Mouse (Mus musculus): ENCODE data around the gene Olfr1419.
"Not testable (repeated sequence)": the region's sequence is repeated elsewhere in the genome, so short reads cannot be mapped to it uniquely, and the experiment has no call there.

Olfr1419 gene

DNA sequence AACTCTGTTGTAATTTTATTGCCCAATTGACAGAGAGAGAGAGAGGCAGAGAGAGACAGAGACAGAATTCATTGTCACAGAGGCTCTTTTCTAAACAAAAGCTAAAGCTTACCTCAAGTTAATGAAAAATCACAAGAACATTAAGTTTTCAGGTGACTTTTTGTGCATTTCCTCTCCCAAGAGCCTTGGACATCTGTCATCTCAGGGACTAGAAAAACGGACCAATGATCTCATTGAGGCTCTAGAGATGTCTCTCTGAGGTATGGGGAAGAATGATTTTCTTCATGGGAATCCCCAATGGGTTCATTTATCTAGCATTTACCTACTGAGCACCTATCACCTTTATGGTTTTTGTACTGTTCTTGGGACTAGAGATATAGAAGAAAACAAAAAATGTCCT is at the start of gene Olfr1419:
Gene Olfr1419, minus strand, starts transcription at position 101 of the 400 bp plus-strand sequence.
- DNase-seq (ENCODE audit: low spot score in 2 of 2): no peak

DNA sequence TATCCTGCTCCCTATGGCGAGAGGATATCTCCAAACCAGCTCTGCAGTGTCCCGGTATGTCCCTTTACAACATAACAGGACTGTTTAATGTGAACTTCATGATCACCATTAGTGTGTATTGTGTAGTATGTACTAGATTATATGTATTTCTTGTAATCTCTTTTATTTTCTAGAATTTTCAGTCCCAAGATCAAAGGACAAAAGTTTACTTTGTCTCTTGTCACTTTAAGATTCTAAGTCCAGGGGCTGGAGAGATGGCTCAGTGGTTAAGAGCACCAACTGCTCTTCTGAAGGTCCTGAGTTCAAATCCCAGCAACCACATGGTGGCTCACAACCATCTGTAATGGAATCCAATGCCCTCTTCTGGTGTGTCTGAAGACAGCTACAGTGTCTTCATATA is 47.6 kb upstream of the Olfr1419 start:
- DNase-seq (ENCODE audit: low spot score in 2 of 2): not testable (repeated sequence)

DNA sequence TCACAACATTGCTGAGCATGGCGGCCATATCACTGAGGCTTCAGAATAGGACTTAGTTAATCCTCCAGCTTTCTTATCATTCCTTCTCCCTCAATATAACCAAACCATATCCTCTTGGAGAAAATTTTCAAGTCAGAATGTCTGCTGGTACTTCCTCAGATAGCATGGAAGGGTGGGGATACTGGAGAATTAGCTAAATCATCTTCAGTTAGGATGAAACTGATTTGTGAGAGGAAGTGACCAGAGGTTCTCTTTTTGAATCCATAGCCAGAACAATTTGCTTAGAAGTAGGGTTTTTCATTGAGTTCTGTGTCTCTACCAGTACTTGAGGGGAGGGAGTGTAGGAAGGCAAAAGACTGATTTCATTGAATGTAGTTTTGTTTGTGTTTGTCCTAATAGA is 47.2 kb upstream of the Olfr1419 start:
- DNase-seq (ENCODE audit: low spot score in 2 of 2): no peak

DNA sequence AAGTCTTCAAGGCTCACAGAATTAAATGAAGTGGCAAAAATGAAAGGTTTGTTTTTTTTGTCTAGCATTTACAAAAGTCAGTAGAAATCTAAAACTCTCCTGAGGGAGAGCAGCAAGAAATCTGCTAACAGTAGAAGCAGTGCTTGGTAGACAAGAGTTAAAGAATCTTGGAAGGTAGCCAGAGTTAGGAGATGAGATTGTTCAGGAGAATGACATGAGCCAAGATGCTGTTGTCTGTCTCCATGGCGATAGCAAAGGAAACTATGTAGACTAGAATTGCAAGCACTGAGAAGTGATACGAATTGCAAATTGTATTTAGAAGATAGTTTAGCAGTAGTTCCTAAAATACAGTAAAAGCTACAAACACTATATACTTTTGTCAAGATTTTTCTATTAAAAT is 40.9 kb upstream of the Olfr1419 start:
- DNase-seq (ENCODE audit: low spot score in 2 of 2): no peak

DNA sequence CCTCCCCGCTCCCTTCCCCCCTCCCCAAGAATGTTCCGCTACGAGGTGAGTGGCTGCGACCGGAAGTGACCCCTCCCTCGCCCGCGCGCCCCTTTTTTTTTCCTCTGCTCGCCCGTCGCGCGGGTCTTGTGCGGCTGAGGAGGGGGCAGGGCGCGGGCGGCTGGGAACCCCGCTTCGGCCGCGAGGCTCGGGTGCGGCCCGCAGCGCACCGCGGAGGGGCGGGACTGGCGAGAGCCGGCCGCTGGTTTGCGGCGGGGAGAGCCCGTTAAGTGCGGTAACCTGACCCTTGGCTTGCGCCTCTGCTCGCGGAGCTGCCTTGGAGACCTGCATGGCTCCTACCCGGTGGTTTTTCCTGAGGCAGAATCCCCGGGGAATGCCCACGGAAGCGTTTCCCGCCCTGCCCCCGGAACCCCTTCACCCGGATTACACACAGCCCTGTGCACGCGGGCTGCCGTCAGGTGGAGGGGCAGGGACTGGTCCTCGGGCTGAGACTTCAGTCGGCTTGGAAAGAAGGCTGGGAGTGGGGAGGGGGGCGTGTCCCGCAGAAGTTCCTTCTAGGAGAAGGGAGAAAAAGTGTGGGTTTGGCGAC is 37.7 kb upstream of the Olfr1419 start:
- peak; percentile 10 to 22 for DNase-seq (ENCODE audit: low spot score in 2 of 2)

DNA sequence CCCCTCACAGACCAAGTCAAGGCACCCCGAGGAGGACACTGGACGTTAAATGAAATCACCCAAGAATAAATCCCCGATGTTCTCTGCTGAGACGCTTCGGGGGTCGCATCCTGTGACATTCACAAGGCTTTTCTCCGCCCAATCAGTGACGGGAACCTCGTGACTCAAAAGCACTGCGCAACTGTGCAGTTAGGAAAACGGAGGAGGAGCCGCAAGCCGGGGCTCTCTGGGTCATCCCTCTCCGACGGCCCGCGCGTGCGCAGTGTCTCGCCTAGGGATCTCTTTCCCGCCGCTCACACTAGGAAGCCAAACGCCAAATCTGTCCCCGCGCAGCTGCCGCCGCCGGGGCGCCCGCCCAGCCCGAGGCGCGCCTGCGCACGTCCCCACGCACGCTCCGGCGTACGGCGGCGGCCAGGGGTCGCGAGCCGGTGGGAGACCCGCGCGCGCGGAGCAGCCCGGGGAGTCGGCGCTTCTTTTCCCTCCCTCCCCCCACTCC is 37.2 kb upstream of the Olfr1419 start, which contains the start of gene Patl1:
Gene Patl1, plus strand, starts transcription at position 363 of the 496 bp plus-strand sequence.
- DNase-seq (ENCODE audit: low spot score in 2 of 2): peak; percentile 97 to 99

DNA sequence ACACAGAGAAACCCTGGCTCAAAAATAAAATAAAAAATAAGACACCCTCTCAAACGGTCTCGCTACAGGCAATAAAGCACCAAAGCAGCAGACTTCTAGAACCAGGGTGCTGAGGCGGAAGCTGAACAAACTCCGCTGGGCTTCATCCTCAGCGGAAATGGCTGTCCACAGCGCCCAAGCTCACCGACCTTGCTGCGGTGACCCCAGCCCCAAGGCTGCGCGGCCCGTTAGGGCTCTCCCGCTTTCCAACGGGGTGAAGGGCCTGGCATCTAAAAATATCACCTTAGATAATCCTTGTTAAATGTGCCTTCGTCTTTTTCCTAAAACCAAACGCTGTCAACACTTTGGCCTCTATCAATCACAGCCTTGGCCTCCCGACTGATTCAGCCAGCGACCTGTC is 36.7 kb upstream of the Olfr1419 start:
- DNase-seq (ENCODE audit: low spot score in 2 of 2): no peak

DNA sequence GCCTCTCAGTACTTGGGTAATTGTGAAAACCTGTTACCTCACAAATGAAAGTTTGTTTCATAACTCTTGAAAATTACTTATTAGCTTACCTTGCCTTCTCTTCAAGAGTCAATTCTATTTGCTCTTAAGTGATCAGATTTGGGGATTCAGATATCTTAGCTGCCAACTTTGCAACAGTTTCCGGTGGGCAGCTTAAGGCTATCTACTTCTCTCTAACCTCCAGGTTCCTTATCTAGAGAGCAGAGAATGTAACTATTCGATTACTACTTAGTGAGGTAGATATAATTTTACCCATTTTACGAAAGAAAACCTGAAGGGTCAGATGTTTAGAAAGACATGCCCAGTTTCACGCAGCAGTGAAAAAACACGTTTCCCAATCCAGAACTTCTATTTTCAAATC is 36.1 kb upstream of the Olfr1419 start:
- DNase-seq (ENCODE audit: low spot score in 2 of 2): no peak

DNA sequence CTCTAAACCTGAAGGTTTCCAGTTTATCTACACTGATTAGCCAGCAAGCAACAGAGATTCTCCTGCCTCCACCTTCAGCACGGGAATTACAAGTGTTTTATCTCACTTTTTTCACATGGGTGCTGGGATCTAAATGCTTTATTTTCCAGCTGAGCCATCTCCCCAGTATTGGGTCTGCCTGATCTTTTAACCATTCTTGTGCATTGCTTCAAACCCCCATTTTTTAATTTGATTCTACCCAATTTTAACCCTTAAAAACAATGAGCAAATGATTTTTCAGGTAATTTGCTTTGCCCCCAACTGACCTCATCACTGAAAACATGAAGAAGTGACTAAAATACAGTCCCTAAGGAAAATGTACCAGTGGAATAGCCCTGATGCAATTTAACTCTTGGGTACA is 11.4 kb upstream of the Olfr1419 start, which contains the start of gene Olfr1420:
Gene Olfr1420, plus strand, starts transcription at position 301 of the 400 bp plus-strand sequence.
- DNase-seq (ENCODE audit: low spot score in 2 of 2): no peak

DNA sequence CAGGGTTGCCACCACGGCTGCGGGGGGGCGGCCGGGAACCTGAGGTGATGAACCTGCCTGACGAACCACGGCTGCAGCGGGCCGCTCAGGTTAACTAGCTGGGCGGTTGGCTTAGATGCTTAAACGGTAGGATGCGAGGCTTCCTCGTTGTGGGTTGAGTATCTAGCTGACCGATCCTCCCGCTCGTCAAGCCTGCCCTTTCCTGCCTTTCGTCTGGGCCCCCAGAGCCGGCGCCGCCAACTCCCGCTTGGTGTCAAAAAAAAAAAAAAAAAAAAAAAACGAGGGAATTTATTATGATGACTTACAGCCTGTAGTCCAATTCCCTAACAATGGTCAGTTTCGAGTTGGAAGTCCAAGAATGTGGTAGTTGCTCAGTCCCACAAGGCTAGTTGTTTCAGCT is 3.5 kb upstream of the Olfr1419 start:
- not testable (repeated sequence) for DNase-seq (ENCODE audit: low spot score in 2 of 2)

DNA sequence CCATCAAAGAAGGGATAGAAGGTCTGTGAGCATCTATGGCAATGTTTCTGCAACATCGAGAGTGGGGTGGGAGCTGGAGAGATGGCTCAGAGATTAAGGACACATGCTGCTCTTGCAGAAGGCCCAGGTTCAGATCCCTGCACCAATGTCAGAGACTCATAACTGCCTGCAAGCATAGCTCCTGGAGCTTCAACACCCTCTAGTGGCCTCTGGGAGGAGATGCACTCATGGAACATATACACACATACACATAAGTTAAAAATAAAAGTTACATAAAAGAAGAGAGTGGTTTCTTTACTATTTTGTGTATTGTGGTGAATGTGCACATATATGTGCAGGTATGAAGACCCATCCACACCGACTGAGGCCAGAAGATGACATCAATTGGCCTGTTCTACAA is 7.1 kb downstream of the Olfr1419 start:
- DNase-seq (ENCODE audit: low spot score in 2 of 2): no peak

DNA sequence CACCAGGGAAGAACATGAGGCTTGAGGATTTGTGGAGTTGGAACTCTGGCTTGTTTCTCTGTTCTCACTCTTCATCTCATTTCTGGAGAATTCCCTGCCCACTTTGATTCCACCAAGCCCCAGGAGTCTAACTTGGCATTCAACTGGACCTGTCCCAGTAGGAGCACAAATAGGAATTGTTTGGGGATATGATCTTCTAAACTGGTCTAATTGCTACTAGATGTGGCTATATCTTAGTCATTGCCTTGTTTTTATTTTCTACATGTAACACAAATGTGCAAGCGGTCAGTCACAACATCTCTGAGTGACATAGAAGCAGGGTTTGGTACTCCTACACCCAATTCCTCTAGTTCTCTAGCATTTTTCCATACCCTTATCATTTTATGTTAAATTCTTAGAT is 13.9 kb downstream of the Olfr1419 start, which contains the start of gene Olfr1418:
Gene Olfr1418, minus strand, starts transcription at position 101 of the 400 bp plus-strand sequence.
- no peak for DNase-seq (ENCODE audit: low spot score in 2 of 2)

DNA sequence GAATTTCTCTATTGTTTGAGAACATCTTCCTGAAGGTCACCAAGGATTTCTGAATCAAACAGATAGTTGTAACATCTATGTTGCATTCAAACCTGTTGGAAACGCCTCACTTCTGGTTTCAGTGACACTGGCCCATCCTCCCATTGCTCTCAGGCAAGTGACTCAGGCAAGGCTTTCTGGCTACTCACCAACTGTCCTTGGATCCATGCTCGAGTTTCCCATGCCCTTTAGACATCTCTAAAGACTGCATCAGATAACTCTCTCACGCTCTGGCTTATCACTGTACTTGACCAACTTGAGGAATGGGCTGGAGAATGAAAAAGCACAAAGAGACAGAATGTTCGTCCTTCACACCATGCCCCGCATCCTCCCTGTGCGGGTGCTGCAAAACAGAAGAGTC is 18.4 kb downstream of the Olfr1419 start:
- DNase-seq (ENCODE audit: low spot score in 2 of 2): no peak

DNA sequence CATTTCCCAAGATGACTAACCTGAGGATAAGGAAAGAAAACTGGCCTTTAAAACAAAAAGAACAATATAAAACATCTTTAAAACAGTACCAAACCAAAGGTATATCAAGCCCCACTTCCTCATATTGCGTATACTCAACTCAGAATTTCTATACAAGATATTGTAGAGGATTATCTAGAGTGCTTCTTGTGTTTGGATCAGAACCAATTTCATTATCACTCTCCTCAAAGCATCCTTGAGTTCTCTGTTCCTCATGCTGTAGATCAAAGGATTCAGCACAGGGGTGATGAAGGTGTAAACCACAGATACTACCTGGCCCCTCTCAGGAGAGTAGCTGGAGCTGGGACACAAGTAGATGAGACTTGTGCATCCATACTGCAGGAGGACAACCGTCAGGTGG is 20.1 kb downstream of the Olfr1419 start:
- DNase-seq (ENCODE audit: low spot score in 2 of 2): no peak

DNA sequence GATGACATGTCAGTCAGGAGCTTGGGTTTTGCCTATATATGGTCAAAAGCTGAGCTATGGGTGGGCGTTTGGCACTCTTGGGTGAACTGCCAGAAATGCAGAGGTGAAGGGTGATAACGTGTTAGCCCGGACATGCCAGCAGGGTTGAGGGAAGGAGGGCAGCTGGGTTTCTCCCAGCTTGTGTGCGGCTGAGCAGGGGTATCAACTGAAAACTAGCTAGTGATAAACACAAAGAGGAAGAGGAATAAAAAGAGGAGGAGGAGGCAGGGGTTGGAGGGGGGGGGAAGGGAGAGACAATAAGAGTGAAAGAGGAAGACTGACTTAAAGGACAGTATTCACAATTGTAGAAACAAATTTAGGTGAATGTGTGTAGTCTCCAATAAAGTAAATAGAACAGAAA is 22.3 kb downstream of the Olfr1419 start:
- no peak for DNase-seq (ENCODE audit: low spot score in 2 of 2)

DNA sequence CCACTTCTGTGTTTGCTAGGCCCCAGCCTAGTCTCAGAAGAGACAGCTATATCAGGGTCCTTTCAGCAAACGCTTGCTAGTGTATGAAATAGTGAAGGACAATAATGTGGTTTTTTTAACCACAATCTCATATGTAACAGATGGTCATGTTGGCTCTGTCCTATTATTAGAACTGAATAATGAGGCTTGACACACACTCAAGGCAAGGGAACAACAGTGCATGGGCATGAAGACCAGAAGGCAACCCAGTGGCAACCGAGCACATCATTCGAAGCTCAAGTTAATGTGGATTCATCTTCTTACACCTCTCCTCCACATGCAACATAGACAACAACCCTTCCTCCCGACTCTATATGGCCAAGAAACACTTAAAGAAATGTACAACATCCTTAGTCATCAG is 28.6 kb downstream of the Olfr1419 start:
- DNase-seq (ENCODE audit: low spot score in 2 of 2): no peak

DNA sequence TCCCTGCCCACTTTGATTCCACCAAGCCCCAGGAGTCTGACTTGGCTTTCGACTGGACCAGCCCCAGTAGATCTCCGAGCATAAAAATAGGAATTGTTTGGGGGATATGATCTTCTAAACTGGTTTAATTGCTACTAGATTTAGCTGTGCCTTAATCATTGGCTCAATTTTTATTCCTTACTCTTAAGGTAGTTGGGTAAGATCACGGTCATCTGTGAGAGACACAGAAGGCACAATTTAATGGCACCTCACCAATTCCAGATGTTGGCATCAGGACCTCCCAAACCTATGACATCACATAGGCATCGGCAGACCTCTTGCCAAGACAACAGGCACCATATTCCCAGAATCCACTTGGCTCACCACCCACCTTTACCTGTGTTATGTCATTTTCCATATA is 35.8 kb downstream of the Olfr1419 start, which contains the start of gene Olfr1417:
Gene Olfr1417, minus strand, starts transcription at position 101 of the 400 bp plus-strand sequence.
- no peak for DNase-seq (ENCODE audit: low spot score in 2 of 2)

DNA sequence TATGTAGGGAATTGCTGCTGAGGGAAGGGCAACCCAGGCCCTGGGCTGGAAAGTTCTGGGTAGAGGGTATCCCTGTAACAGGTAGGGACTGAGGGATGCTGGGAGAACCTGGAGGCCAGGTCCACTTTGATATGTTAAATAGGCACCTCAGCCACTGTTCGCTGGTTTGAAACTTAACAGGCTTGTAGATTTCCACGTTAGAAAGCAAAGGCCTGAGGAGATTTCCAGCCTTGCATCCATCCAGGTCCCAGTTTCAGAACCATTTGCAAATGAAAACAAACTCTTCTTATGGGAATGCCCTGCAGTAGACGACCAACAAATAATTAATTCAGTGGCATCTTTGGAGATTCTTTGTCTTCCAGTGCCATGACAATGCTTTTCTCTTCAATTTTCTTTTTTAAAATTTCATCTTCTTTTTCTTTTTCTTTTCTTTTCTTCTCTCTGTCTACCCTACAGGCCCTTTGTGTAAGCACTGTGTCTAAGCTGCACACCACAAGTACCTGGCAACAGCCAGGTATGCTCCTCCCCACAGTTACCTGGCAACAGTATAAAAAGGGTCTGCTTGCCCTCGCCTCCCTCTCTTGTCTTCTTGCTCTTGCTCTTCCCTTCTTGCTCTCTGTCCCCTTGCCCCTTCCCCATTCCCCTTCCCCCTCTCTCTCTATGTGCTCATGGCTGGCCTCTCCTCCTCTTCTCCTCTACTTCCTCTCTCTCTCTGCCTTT is 51.4 kb downstream of the Olfr1419 start:
- DNase-seq (ENCODE audit: low spot score in 2 of 2): no peak

DNA sequence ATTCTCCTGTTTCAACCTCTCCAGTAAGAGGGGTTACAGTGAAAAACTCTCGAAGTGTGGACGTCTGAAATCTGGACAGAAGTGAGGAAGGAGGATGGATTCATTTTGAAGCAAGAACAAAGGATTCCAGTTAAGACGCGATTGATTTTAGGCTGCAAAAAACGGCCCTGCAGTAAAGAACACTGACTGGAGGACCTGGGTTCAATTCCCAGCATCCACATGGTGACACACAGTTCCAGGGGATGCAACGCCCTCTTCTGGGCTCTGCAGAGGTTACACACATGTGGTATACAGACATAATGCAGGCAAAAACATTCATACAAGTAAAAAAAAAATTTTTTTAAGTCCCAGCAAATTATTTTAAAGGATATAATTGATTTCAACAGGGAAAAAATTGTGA is 54.7 kb downstream of the Olfr1419 start:
- DNase-seq (ENCODE audit: low spot score in 2 of 2): no peak

DNA sequence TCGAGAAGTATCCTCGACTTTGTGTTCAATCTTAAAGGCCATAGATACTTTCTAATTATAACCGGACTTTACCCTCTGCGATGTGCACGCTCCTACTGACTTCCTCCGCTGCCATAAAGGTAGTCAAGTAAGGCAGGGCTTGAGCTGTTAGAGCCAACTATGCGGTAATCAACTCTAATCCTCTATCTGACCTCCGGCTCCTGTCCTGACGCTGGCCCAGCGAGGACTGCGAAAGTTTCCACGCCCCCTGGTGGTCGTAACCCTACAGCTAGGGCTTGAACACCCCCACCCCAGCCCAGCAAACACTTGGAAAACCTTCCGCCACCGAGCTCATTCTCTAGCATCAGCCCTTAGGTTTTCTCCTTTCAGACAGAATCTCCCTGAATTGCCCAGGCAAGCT is 55.1 kb downstream of the Olfr1419 start:
- DNase-seq (ENCODE audit: low spot score in 2 of 2): peak; percentile 39 to 52

DNA sequence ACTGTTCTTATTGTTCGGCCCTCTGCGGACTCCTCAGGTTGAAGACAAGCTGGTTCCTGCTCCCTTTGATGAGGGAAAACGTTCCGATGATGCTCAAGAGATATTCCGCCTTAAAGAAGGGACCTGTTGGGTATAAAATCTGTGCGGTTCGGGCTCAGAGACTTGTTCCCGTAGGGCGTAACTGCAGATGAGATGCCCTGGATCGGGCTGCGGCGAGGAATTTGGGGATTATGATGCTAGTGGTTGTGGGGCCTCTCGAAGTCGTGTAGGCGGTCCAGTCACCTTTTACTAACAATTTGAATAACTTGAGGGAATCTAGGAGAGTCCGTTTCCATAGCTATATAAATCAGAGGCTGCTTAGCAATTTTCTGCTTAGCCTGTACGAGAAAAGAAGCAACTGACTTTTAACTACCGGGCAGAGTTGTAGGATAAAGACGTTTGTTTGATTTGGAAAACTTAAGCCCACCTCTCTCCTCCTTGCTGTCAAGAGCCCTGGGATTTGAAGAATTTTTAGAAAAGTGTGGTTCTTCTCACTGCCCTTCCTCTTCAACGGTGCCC is 55.7 kb downstream of the Olfr1419 start, which contains the start of gene Stx3:
Gene Stx3, minus strand, starts transcription at position 261 of the 558 bp plus-strand sequence.
- peak in 1 of 2 experiments; percentile 19 for DNase-seq (ENCODE audit: low spot score in 2 of 2)

Data from right cerebral cortex, adult 2 months (tissue).